Mouse (Mus musculus) liver, embryonic 15.5 days (tissue): ENCODE results near the gene Maf. TPM values are rescaled to one million over a fixed set of nuclear protein-coding genes. Genes with fewer than 3 reads are reported as not detected.

Source experiments
- ATAC-seq: fragments of 200-750 bp; cut with Nextera tagmentation; 2 replicates; pipeline ENCODE4 v1.8.0; 2017; ENCODE audit warnings: moderate number of reproducible peaks, mild to moderate bottlenecking, moderate library complexity; ENCODE audit not compliant: insufficient read depth
- H3K27ac ChIP-seq: fragments of 300-500 bp; sonication (generic); replicated peaks from 2 replicates; pipeline ENCODE4 v1.5.1; 2015; ENCODE audit warnings: mild to moderate bottlenecking, inconsistent platforms
- H3K27me3 ChIP-seq: fragments of 300-500 bp; sonication (generic); 2 replicates; pipeline ENCODE4 v1.6.1; 2015; ENCODE audit warnings: mild to moderate bottlenecking, inconsistent platforms
- H3K36me3 ChIP-seq: fragments of 300-500 bp; sonication (generic); replicated peaks from 2 replicates; pipeline ENCODE4 v1.6.1; 2015; ENCODE audit warnings: moderate library complexity, mild to moderate bottlenecking, inconsistent platforms
- H3K4me1 ChIP-seq: fragments of 300-500 bp; sonication (generic); replicated peaks from 2 replicates; pipeline ENCODE4 v1.6.1; 2015; ENCODE audit warnings: inconsistent platforms
- H3K4me2 ChIP-seq: fragments of 300-500 bp; sonication (generic); 2 replicates; pipeline ENCODE4 v1.6.1; 2015; ENCODE audit warnings: moderate library complexity, mild to moderate bottlenecking, inconsistent platforms
- H3K4me3 ChIP-seq: fragments of 300-500 bp; sonication (generic); replicated peaks from 2 replicates; pipeline ENCODE4 v1.5.1; 2015; ENCODE audit warnings: mild to moderate bottlenecking, inconsistent platforms
- H3K9ac ChIP-seq: fragments of 300-500 bp; sonication (generic); 2 replicates; pipeline ENCODE4 v1.6.1; 2015; ENCODE audit warnings: moderate library complexity, mild to moderate bottlenecking, inconsistent platforms
- H3K9me3 ChIP-seq: fragments of 300-500 bp; sonication (generic); replicated peaks from 2 replicates; pipeline ENCODE4 v1.6.1; 2016; ENCODE audit warnings: inconsistent platforms
- WGBS: fragments of 180-500 bp; shearing (Covaris S2); methylation state at CpG from one replicate; pipeline ENCODE4 v1.1.7; 2015; ENCODE audit warnings: mixed read lengths; ENCODE audit not compliant: insufficient replicate concordance; 5-methylcytosine and 5-hydroxymethylcytosine counted together
- polyA plus RNA-seq: library from polyadenylated mRNA; unstranded; fragments of >200 nt; fragmentation: Nextera tagmentation; extraction: Ambion mirVana; gene quantifications from 2 replicates; pipeline ENCODE4 v1.2.1, GENCODE M21; 2015

Maf gene
- polyA plus RNA-seq, 1 experiment from 2014 or later, result 2.3 TPM

DNA sequence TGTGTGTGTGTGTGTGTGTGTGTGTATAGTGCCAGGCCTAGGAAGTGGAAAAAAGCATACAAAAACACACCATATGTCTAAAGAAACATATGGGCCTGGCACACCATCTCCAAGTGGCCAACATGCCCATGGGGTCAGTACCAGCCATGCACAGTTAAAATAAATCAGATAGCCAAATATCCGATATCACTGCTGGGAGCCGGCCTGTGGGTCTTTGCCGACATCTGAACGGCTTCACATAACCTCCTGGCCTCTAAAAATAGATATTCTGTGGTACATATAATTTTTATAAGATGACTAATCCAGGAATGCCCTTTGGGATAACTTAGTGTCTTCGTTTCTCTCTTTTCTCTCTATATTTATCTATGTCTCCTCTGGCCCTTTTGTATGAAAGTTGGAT is 65.7 kb downstream of the Maf start:
- H3K9ac ChIP-seq, result no peak overlapping the region
- H3K27me3 ChIP-seq, result no peaks in the 10 kb centered on the region
- no peak for ATAC-seq
- H3K4me1 ChIP-seq, result no peaks in the 10 kb centered on the region
- H3K9me3 ChIP-seq, result no peaks in the 10 kb centered on the region
- H3K36me3 ChIP-seq, result no peaks in the 10 kb centered on the region
- 64% methylated on average over 5 of the region's 5 CpGs for WGBS
- no peak overlapping the region for H3K4me2 ChIP-seq
- no peak overlapping the region for H3K4me3 ChIP-seq
- H3K27ac ChIP-seq, result no peak overlapping the region

DNA sequence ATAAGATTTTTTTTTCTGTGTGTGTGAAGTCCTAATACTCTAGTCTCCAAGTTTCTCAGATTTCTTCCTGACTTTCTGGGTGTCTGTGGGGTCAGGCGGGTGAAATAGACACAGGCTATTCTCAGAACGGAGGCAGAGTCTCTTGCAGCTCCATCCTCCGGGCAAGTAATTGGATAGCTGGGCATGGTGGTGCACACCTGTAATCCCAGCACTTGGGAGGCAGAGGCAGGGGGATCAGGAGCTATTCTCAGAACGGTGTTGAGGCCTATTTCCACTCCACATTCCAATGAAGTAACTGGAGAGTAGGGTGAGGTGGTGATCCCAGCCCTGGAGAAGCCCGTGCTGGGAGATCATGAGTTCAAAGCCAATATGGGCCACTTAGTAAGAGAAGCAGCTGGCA is 67.6 kb downstream of the Maf start:
- Histone ChIP-seq H3K9me3 (no peaks in the 10 kb centered on the region), H3K27me3 (no peaks in the 10 kb centered on the region), H3K4me2 (no peak overlapping the region), H3K4me3 (no peak overlapping the region), H3K4me1 (no peaks in the 10 kb centered on the region), H3K36me3 (no peaks in the 10 kb centered on the region), H3K27ac (no peak overlapping the region), H3K9ac (no peak overlapping the region)
- no peak for ATAC-seq
- WGBS, result 57% methylated on average over 5 of the region's 5 CpGs

DNA sequence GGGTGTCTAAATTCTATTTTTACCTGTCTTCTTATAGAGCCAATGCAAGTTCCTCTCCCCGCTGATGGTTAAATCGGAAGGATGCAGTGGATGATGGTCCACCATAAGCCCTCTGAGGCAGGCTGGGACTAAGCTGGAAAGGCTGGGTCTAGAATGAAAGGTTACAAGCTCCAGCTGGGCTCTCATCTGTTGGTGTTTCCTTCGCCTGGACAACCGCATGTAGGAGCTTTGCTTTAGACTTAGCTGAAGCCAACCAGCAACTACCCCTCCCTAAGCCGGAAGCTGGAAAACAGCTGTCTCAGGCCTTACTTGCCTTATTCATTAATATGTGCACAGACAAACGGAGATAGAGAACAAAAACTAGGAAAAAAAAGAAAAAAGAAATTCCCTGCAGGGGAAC is 70.8 kb downstream of the Maf start:
- H3K27ac ChIP-seq, result no peak overlapping the region
- H3K27me3 ChIP-seq, result no peaks in the 10 kb centered on the region
- no peak overlapping the region for H3K4me3 ChIP-seq
- H3K9ac ChIP-seq, result no peak overlapping the region
- H3K4me1 ChIP-seq, result no peaks in the 10 kb centered on the region
- H3K9me3 ChIP-seq, result no peaks in the 10 kb centered on the region
- H3K36me3 ChIP-seq, result no peaks in the 10 kb centered on the region
- H3K4me2 ChIP-seq, result no peak overlapping the region
- 66% methylated on average over 6 of the region's 6 CpGs for WGBS
- no peak for ATAC-seq
